Mouse (Mus musculus) MEL (cell line): ENCODE measurements around the gene Galns. TPM values are rescaled to one million over a fixed set of nuclear protein-coding genes. Genes with fewer than 3 reads are reported as not detected.

Source experiments
- DNase-seq: peaks from one replicate; pipeline ENCODE4 v3.0.0; 2011; ENCODE audit warnings: low read depth, low spot score
- H3K27ac ChIP-seq: 2 replicates; pipeline ENCODE4 v1.5.1; 2012; ENCODE audit warnings: low read depth, mild to moderate bottlenecking, control low read depth, low read length, moderate library complexity; ENCODE audit not compliant: control insufficient read depth
- H3K27me3 ChIP-seq, 2 experiments: fragments of 150-350 bp in 1 of 2; sonication (generic) in 1 of 2; 2 replicates each; pipeline ENCODE4 v1.6.1; 2012; ENCODE audit warnings: low read length in 2 of 2, mild to moderate bottlenecking in 2 of 2, improper control_type of control experiment in 1 of 2, moderate library complexity in 1 of 2; ENCODE audit not compliant: insufficient read depth in 2 of 2, control insufficient read depth in 1 of 2
- H3K36me3 ChIP-seq, 2 experiments: 2 replicates each; pipeline ENCODE4 v1.6.1; 2012 to 2014; ENCODE audit warnings: low read length in 2 of 2, improper control_type of control experiment in 1 of 2, inconsistent platforms in 1 of 2, mild to moderate bottlenecking in 1 of 2; ENCODE audit not compliant: insufficient read depth in 2 of 2, control insufficient read depth in 1 of 2
- H3K4me1 ChIP-seq, 2 experiments: fragments of 150-350 bp in 1 of 2; sonication (generic) in 1 of 2; 2 replicates each; pipeline ENCODE4 v1.6.1; 2012; ENCODE audit warnings: low read length in 2 of 2, improper control_type of control experiment in 1 of 2, mild to moderate bottlenecking in 1 of 2; ENCODE audit not compliant: insufficient read depth in 2 of 2, control insufficient read depth in 1 of 2
- H3K4me3 ChIP-seq, 2 experiments: fragments of 150-350 bp in 1 of 2; sonication (generic) in 1 of 2; 2 replicates each; pipeline ENCODE4 v1.5.1; 2012; ENCODE audit warnings: low read depth in 2 of 2, low read length in 2 of 2, mild to moderate bottlenecking in 2 of 2, moderate library complexity in 2 of 2, control low read depth in 1 of 2, improper control_type of control experiment in 1 of 2; ENCODE audit not compliant: control insufficient read depth in 1 of 2, insufficient read depth in 1 of 2
- H3K79me2 ChIP-seq: 2 replicates; pipeline ENCODE4 v1.6.1; 2012; ENCODE audit warnings: mild to moderate bottlenecking, low read length, moderate library complexity; ENCODE audit not compliant: control insufficient read depth, poor library complexity, insufficient read depth
- H3K9ac ChIP-seq: 2 replicates; pipeline ENCODE4 v1.6.1; 2012; ENCODE audit warnings: low read depth, mild to moderate bottlenecking, control low read depth, low read length, moderate library complexity; ENCODE audit not compliant: control insufficient read depth, poor library complexity, severe bottlenecking
- H3K9me3 ChIP-seq: fragments of 150-350 bp; sonication (generic); replicated peaks from 2 replicates; pipeline ENCODE4 v1.6.1; 2012; ENCODE audit warnings: mild to moderate bottlenecking, low read length, improper control_type of control experiment, moderate library complexity; ENCODE audit not compliant: insufficient read depth
- BHLHE40 ChIP-seq: IDR thresholded peaks from 2 replicates; pipeline ENCODE4 v1.6.1; 2012; ENCODE audit warnings: low read depth, mild to moderate bottlenecking, inconsistent platforms, low read length, improper control_type of control experiment, borderline replicate concordance
- CHD1 ChIP-seq: IDR thresholded peaks from 2 replicates; pipeline ENCODE4 v1.6.1; 2012; ENCODE audit warnings: low read depth, mild to moderate bottlenecking, inconsistent platforms, low read length, improper control_type of control experiment
- CHD2 ChIP-seq: IDR thresholded peaks from 2 replicates; pipeline ENCODE4 v1.6.1; 2011; ENCODE audit warnings: low read length, improper control_type of control experiment
- CTCF ChIP-seq, 3 experiments: IDR thresholded peaks in 2 of 3; conservative IDR thresholded peaks in 1 of 3; 2 replicates each; pipeline ENCODE4 v1.5.1; 2011 to 2012; ENCODE audit warnings: low read length in 3 of 3, low read depth in 2 of 3, mild to moderate bottlenecking in 2 of 3, improper control_type of control experiment in 1 of 3, inconsistent platforms in 1 of 3, mixed read lengths in 1 of 3, moderate library complexity in 1 of 3; ENCODE audit not compliant: control insufficient read depth in 1 of 3, insufficient read depth in 1 of 3, poor library complexity in 1 of 3, severe bottlenecking in 1 of 3
- ELF1 ChIP-seq: IDR thresholded peaks from 2 replicates; pipeline ENCODE4 v1.6.1; 2014; ENCODE audit warnings: low read depth, mild to moderate bottlenecking, inconsistent platforms, low read length, improper control_type of control experiment, moderate library complexity
- EP300 ChIP-seq, 2 experiments: IDR thresholded peaks; 2 replicates each; pipeline ENCODE4 v1.6.1; 2011; ENCODE audit warnings: improper control_type of control experiment in 2 of 2, low read length in 2 of 2, low read depth in 1 of 2, mild to moderate bottlenecking in 1 of 2
- ETS1 ChIP-seq: IDR thresholded peaks from 2 replicates; pipeline ENCODE4 v1.6.1; 2012; ENCODE audit warnings: low read depth, mild to moderate bottlenecking, inconsistent platforms, low read length, improper control_type of control experiment, moderate library complexity
- GABPA ChIP-seq: IDR thresholded peaks from 2 replicates; pipeline ENCODE4 v1.6.1; 2012; ENCODE audit warnings: low read depth, mild to moderate bottlenecking, inconsistent platforms, low read length, improper control_type of control experiment, moderate library complexity
- GATA1 ChIP-seq: IDR thresholded peaks from 2 replicates; pipeline ENCODE4 v1.6.1; 2011; ENCODE audit warnings: low read depth, low read length, improper control_type of control experiment
- HCFC1 ChIP-seq: IDR thresholded peaks from 2 replicates; pipeline ENCODE4 v1.6.1; 2012; ENCODE audit warnings: low read depth, mild to moderate bottlenecking, inconsistent platforms, low read length, improper control_type of control experiment, moderate library complexity
- KAT2A ChIP-seq: conservative IDR thresholded peaks from 2 replicates; pipeline ENCODE4 v1.6.1; 2012; ENCODE audit warnings: low read depth, low read length, improper control_type of control experiment, inconsistent platforms
- MAX ChIP-seq: IDR thresholded peaks from 2 replicates; pipeline ENCODE4 v1.6.1; 2011; ENCODE audit warnings: low read length, improper control_type of control experiment
- MAZ ChIP-seq: IDR thresholded peaks from 2 replicates; pipeline ENCODE4 v1.6.1; 2012; ENCODE audit warnings: low read depth, mild to moderate bottlenecking, inconsistent platforms, low read length, improper control_type of control experiment
- MEF2A ChIP-seq: IDR thresholded peaks from 2 replicates; pipeline ENCODE4 v1.6.1; 2014; ENCODE audit warnings: low read depth, mild to moderate bottlenecking, inconsistent platforms, low read length, improper control_type of control experiment; ENCODE audit not compliant: poor library complexity, insufficient replicate concordance, severe bottlenecking; ENCODE audit errors: extremely low read depth
- MXI1 ChIP-seq: IDR thresholded peaks from 2 replicates; pipeline ENCODE4 v1.6.1; 2011; ENCODE audit warnings: mild to moderate bottlenecking, low read depth, low read length, improper control_type of control experiment
- MYC ChIP-seq: IDR thresholded peaks from 2 replicates; pipeline ENCODE4 v1.6.1; 2011; ENCODE audit warnings: low read depth, mild to moderate bottlenecking, low read length, improper control_type of control experiment, moderate library complexity
- NRF1 ChIP-seq: IDR thresholded peaks from 2 replicates; pipeline ENCODE4 v1.6.1; 2014; ENCODE audit warnings: low read depth, mild to moderate bottlenecking, inconsistent platforms, low read length, improper control_type of control experiment, moderate library complexity; ENCODE audit not compliant: poor library complexity, insufficient read depth, severe bottlenecking
- POLR2A ChIP-seq, 2 experiments: IDR thresholded peaks; 2 replicates each; pipeline ENCODE4 v1.6.1; 2011 to 2012; ENCODE audit warnings: low read length in 2 of 2, mild to moderate bottlenecking in 2 of 2, control low read depth in 1 of 2, improper control_type of control experiment in 1 of 2, low read depth in 1 of 2, moderate library complexity in 1 of 2; ENCODE audit not compliant: control insufficient read depth in 1 of 2, insufficient read depth in 1 of 2, poor library complexity in 1 of 2
- POLR2AphosphoS2 ChIP-seq: IDR thresholded peaks from 2 replicates; pipeline ENCODE4 v1.6.1; 2011; ENCODE audit warnings: low read length, improper control_type of control experiment
- RAD21 ChIP-seq: IDR thresholded peaks from 2 replicates; pipeline ENCODE4 v1.6.1; 2011; ENCODE audit warnings: mild to moderate bottlenecking, low read depth, low read length, improper control_type of control experiment
- RCOR1 ChIP-seq: IDR thresholded peaks from 2 replicates; pipeline ENCODE4 v1.6.1; 2012; ENCODE audit warnings: low read depth, mild to moderate bottlenecking, inconsistent platforms, low read length, improper control_type of control experiment
- SIN3A ChIP-seq: IDR thresholded peaks from 2 replicates; pipeline ENCODE4 v1.6.1; 2012; ENCODE audit warnings: low read length, improper control_type of control experiment, inconsistent platforms
- TAL1 ChIP-seq: IDR thresholded peaks from 2 replicates; pipeline ENCODE4 v1.6.1; 2012; ENCODE audit warnings: mild to moderate bottlenecking, inconsistent platforms, low read length, moderate library complexity, mixed read lengths
- TCF12 ChIP-seq: IDR thresholded peaks from 2 replicates; pipeline ENCODE4 v1.6.1; 2014; ENCODE audit warnings: low read depth, mild to moderate bottlenecking, inconsistent platforms, low read length, improper control_type of control experiment, moderate library complexity
- UBTF ChIP-seq: IDR thresholded peaks from 2 replicates; pipeline ENCODE4 v1.6.1; 2012; ENCODE audit warnings: low read depth, mild to moderate bottlenecking, inconsistent platforms, low read length, improper control_type of control experiment, moderate library complexity, borderline replicate concordance; ENCODE audit not compliant: insufficient read depth
- USF2 ChIP-seq, 2 experiments: IDR thresholded peaks; 2 replicates each; pipeline ENCODE4 v1.6.1; 2011 to 2012; ENCODE audit warnings: improper control_type of control experiment in 2 of 2, low read length in 2 of 2, borderline replicate concordance in 1 of 2, inconsistent platforms in 1 of 2, low read depth in 1 of 2, mild to moderate bottlenecking in 1 of 2; ENCODE audit not compliant: insufficient read depth in 1 of 2
- ZNF384 ChIP-seq: IDR thresholded peaks from 2 replicates; pipeline ENCODE4 v1.6.1; 2012; ENCODE audit warnings: low read depth, mild to moderate bottlenecking, inconsistent platforms, low read length, improper control_type of control experiment
- polyA plus RNA-seq, 2 experiments: library from polyadenylated mRNA; stranded (reverse) in 1 of 2; unstranded in 1 of 2; fragments of >175 nt in 1 of 2; fragments of >200 nt in 1 of 2; gene quantifications; 2 replicates each; pipeline versions ENCODE4 v1.2.1 to v1.2.4; 2012; ENCODE audit warnings: low replicate concordance in 2 of 2, low read depth in 1 of 2; ENCODE audit not compliant: insufficient read length in 2 of 2, insufficient read depth in 1 of 2, missing spikeins in 1 of 2
- total RNA-seq: library from RNA; depleted of rRNA; stranded (reverse); fragments of 300-350 nt; gene quantifications from 2 replicates; pipeline ENCODE4 v1.2.3, GENCODE M21; 2012

Gene Galns
- total and polyA plus RNA-seq, 3 experiments: 1.7 to 3.0 TPM; not detected in 1

GRCm38 (mm10) chr8:122547815-122548214 is 63.4 kb downstream of the Galns start (continued):
- TF ChIP-seq POLR2A (IDR thresholded peaks at IDR 0.05; ENCODE audit: control insufficient read depth in 1 of 2, insufficient read depth in 1 of 2, low read depth in 1 of 2, low read length in 2 of 2, poor library complexity in 1 of 2) (peak in 1 of 2 experiments; percentile 39; a peak in 1 of 4 replicates), GABPA (no peak), NRF1 (no peak), ZNF384 (no peak), TCF12 (0 out of 2 replicates have a peak, but pooled peaks have one; percentile 8), MXI1 (peak; percentile 72), UBTF (no peak), BHLHE40 (no peak), USF2 (IDR thresholded peaks at IDR 0.05; ENCODE audit: borderline replicate concordance in 1 of 2, insufficient read depth in 1 of 2, low read depth in 1 of 2, low read length in 2 of 2) (no peak), HCFC1 (peak; percentile 74), MAX (no peak), SIN3A (peak; percentile 74), POLR2AphosphoS2 (no peak), MYC (peak; percentile 24; the same call in 1 of the 2 replicates), ELF1 (peak; percentile 69), ETS1 (peak; percentile 14; the same call in 1 of the 2 replicates), CHD1 (no peak), GATA1 (no peak), RCOR1 (no peak), KAT2A (no peak; the same call in 1 of the 2 replicates), TAL1 (no peak)

- H3K9me3 ChIP-seq: no peaks in the 10 kb centered on the region
- peak overlapping the region in 1 of 2 experiments; percentile 6; a peak in 1 of 4 replicates for H3K4me3 ChIP-seq
- no peak for DNase-seq
- H3K27me3 ChIP-seq: no peaks in the 10 kb centered on the region
- H3K4me1 ChIP-seq: peaks cover 0 to 27% of the 10 kb centered on the region in 2 experiments; a peak in 3 of 4 replicates
- H3K36me3 ChIP-seq: peaks cover 3 to 27% of the 10 kb centered on the region in 2 experiments; a peak in 2 of 4 replicates
- H3K79me2 ChIP-seq: peaks cover 83% of the 10 kb centered on the region
- peak overlapping the region; percentile 58 for H3K9ac ChIP-seq
- TF ChIP-seq EP300 (IDR thresholded peaks at IDR 0.05; ENCODE audit: low read depth in 1 of 2, low read length in 2 of 2) (no peak), USF2 (IDR thresholded peaks at IDR 0.05; ENCODE audit: borderline replicate concordance in 1 of 2, insufficient read depth in 1 of 2, low read depth in 1 of 2, low read length in 2 of 2) (no peak), HCFC1 (no peak), ELF1 (no peak), CTCF (IDR thresholded peaks at IDR 0.05 in 2 of 3, conservative IDR thresholded peaks at IDR 0.05 in 1 of 3; ENCODE audit: control insufficient read depth in 1 of 3, insufficient read depth in 1 of 3, low read depth in 2 of 3, low read length in 3 of 3, poor library complexity in 1 of 3, severe bottlenecking in 1 of 3) (no peak), NRF1 (no peak), MXI1 (no peak), MEF2A (no peak), MAZ (no peak), CHD1 (no peak), ETS1 (no peak), RAD21 (no peak), MAX (no peak), RCOR1 (no peak), CHD2 (no peak), GATA1 (no peak), GABPA (no peak)
- peak overlapping the region; percentile 63 for H3K27ac ChIP-seq
Measured at GRCm38 (mm10) chr8:122546811-122547453, 64.3 kb downstream of the Galns start.
